Mouse (Mus musculus): ENCODE results near the gene Nrsn2.

Nrsn2 gene

GRCm38 (mm10) chr2:152339631-152340179 is 36.7 kb downstream of the Nrsn2 start:
- no peak for DNase-seq (ENCODE audit: low read depth)

- no peak for DNase-seq (ENCODE audit: low read depth)
Observed at GRCm38 (mm10) chr2:152338319-152338718, 38.1 kb downstream of the Nrsn2 start.

GRCm38 (mm10) chr2:152337591-152338212 is 38.7 kb downstream of the Nrsn2 start:
- DNase-seq (ENCODE audit: low read depth): no peak

- no peak for DNase-seq (ENCODE audit: low read depth)
Observed at GRCm38 (mm10) chr2:152336856-152337255, 39.6 kb downstream of the Nrsn2 start.

- no peak for DNase-seq (ENCODE audit: low read depth)
Observed at GRCm38 (mm10) chr2:152335289-152335820, 41.1 kb downstream of the Nrsn2 start.

- DNase-seq (ENCODE audit: low read depth): peak; percentile 33
Observed at GRCm38 (mm10) chr2:152333345-152334006, 43.0 kb downstream of the Nrsn2 start.

GRCm38 (mm10) chr2:152332101-152332825 is 44.2 kb downstream of the Nrsn2 start, which contains the start of gene Rbck1:
TSS of gene Rbck1 (minus strand) at chr2:152332653.
- peak; percentile 95 for DNase-seq (ENCODE audit: low read depth)

GRCm38 (mm10) chr2:152330858-152331423 is 45.5 kb downstream of the Nrsn2 start:
- peak; percentile 20 for DNase-seq (ENCODE audit: low read depth)

GRCm38 (mm10) chr2:152327980-152328379 is 48.5 kb downstream of the Nrsn2 start:
- DNase-seq (ENCODE audit: low read depth): no peak

GRCm38 (mm10) chr2:152326654-152327053 is 49.8 kb downstream of the Nrsn2 start:
- no peak for DNase-seq (ENCODE audit: low read depth)

- DNase-seq (ENCODE audit: low read depth): no peak
Observed at GRCm38 (mm10) chr2:152326157-152326556, 50.3 kb downstream of the Nrsn2 start.

- DNase-seq (ENCODE audit: low read depth): no peak
Observed at GRCm38 (mm10) chr2:152324842-152325241, 51.6 kb downstream of the Nrsn2 start.

- DNase-seq (ENCODE audit: low read depth): no peak
Observed at GRCm38 (mm10) chr2:152323971-152324370, 52.5 kb downstream of the Nrsn2 start.

GRCm38 (mm10) chr2:152322198-152322597 is 54.2 kb downstream of the Nrsn2 start:
- DNase-seq (ENCODE audit: low read depth): no peak

GRCm38 (mm10) chr2:152321558-152321957 is 54.9 kb downstream of the Nrsn2 start:
- DNase-seq (ENCODE audit: low read depth): no peak

Measured in naive thymus-derived CD4-positive, alpha-beta T cell, adult 2 months (primary cell).